Mouse (Mus musculus): Measurements from ENCODE around the gene Sp6. TPM values are rescaled to one million over a fixed set of nuclear protein-coding genes. Genes with fewer than 3 reads are reported as not detected.

The Sp6 gene
- total RNA-seq, 2 experiments from 2014 or later, result 0.37 TPM; not detected in 1

DNA sequence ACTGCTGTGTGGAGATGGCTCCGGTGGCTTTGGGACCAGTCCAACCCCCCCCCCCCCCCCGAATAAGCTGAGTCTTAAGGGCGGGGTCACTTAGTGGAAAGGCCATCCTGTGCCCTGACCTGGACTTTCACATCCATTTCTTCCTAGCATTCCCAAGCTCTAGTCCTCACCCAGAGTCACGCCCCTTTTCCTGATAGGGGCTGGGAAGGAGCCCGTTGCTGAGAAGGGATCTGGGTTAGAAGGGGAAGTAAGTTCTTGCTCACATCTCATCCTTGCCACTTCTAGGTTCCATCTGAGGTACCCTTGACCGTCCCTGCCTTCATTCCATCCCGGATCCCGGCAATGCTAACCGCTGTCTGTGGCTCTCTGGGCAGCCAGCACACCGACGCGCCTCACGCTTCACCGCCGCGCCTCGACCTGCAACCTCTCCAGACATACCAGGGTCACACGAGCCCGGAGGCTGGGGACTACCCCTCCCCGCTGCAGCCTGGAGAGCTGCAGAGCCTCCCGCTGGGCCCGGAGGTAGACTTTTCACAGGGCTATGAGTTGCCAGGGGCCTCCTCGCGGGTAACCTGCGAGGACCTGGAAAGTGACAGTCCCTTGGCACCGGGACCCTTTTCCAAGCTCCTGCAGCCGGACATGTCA lies 8.0 kb downstream of the Sp6 start:
- no peak for ATAC-seq (replicated peaks; ENCODE audit: poor library complexity, severe bottlenecking)

DNA sequence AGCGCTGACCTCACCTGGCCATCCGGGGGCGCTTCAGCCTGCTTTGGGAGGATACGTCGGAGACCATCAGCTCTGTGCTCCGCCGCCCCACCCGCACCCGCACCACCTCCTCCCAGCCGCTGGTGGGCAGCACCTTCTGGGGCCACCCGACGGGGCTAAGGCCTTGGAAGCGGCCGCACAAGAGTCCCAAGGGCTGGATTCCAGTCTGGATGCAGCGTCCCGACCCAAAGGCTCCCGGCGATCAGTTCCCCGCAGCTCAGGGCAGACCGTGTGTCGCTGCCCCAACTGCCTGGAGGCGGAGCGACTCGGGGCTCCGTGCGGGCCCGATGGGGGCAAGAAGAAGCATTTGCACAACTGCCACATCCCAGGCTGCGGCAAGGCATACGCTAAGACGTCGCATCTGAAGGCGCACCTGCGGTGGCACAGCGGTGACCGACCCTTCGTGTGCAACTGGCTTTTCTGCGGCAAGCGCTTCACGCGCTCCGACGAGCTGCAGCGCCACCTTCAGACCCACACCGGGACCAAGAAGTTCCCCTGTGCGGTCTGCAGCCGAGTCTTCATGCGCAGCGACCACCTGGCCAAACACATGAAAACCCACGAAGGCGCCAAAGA lies 8.8 kb downstream of the Sp6 start:
- peak; percentile 52 for ATAC-seq (replicated peaks; ENCODE audit: poor library complexity, severe bottlenecking)

DNA sequence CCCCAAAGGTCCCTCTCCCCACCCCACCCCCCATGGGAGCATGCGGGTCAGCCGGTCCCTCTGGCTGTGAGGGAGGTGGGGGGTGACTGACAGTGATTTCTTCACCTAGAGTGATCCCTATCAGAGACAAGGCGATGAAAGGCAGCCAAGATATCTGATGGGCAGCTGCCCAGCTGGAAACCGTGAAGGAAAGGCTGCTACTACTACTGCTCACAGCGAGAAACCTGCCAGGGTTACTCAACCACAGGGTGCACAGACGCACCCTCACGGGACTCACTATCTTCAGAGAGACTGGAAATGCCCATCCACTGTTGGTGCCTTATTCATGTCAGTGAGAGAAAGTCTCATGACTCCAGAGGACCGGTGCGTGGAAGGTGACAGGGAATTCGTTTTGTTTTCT lies 11.8 kb downstream of the Sp6 start:
- no peak for ATAC-seq (replicated peaks; ENCODE audit: poor library complexity, severe bottlenecking)

DNA sequence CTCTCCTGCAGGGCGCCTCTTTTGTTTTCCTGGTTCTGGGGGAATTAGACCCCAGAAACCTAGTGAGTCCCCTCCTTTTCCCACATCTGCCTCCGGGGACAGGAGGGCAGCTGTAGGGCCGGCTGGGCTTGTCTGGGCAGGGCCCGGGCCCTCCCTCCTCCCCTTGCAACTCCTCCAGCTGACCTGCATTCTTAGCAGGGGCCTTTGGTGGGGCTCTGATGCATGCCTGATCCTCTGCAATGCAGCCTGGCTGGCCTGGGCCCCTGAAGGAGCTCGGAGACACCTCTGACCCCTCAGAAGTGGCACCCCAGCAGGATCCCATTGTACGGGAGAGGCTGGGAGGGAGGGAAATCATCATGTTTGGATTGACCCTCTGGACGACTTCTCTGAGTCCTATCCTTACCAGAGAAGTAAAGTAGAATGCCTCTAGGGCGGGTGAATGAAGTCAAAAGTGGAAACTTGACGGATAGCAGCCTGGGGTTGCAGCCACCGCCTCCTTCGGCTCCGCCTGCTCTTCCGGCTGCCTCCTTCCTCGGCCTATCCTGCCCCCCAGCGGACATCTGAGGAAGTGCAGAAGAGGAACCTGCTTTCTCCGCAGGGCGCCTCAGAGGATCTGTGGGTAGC lies 12.6 kb downstream of the Sp6 start:
- peak; percentile 73 for ATAC-seq (replicated peaks; ENCODE audit: poor library complexity, severe bottlenecking)

DNA sequence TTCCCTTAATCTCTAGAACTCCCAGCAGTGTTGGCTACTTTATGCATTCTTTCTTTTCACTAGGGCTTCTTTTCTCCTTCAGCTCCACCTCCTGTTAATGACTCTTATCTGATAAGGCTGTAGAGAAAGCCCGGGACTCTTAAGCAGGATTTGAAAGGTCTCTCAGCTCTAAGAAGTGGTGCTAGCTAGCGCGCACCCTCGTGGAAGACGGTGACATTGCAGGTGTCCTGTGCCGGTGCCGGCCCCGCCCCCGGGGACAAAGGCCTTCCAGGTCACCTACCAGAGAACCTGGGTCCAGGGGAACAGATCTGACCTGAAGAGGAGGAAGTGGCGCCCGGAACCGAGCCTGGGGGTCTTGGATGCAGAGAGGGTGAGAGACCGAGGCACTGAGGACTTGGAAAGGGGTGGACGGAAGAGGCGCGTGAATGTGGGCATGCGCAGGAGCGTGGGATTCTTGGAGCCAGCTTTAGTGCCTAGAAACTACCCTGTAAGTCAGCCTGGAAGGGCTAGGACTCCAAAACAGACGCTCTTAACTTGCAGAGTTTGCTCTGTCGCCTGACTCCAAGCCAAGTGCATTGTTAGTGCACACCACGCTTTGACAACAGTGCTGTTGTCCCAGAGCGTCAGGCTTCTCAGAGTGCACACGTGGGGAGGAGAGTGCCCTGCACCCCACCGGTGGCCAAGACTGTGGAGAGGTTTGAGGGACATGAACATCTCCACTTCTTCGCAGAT lies 16.7 kb downstream of the Sp6 start, which contains the start of gene Scrn2:
Gene Scrn2 (plus strand): TSS at position 253 of the 732 bp plus-strand sequence.
- peak; percentile 87 for ATAC-seq (replicated peaks; ENCODE audit: poor library complexity, severe bottlenecking)

DNA sequence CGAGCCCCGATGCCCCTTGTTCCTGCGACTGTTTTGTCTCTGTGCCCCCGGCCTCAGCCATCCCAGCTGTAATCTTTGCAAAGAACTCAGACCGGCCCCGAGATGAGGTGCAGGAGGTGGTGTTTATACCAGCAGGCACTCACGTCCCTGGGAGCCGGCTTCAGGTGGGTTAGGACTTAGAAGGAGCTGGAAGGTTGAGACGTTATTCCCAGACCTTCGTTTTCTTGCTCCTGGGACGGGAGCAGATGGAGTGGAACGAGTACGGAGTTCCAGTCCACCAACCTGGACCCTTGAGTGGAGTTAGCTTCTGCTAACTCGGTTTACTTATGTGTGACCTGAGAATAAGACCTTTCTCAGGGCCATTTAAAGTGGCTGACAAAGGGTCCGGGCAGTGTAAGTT lies 17.2 kb downstream of the Sp6 start:
- no peak for ATAC-seq (replicated peaks; ENCODE audit: poor library complexity, severe bottlenecking)

DNA sequence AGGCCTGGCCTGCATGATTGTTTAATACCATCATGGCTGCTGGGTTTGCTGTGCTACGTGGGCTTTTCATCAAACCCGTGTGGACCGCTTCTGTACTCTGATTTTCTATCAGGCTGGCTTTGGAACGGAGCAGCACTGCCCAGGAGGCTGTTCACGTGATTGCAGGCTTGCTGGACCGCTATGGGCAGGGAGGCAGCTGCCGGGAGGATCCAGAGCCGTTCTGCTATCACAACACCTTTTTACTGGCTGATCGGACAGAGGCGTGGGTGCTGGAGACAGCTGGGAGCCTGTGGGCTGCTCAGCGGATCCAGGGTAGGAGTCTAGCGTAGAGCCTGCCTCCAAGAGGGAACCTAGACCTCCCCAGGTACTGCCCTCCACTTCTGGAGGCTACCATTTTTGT lies 18.8 kb downstream of the Sp6 start:
- no peak for ATAC-seq (replicated peaks; ENCODE audit: poor library complexity, severe bottlenecking)

DNA sequence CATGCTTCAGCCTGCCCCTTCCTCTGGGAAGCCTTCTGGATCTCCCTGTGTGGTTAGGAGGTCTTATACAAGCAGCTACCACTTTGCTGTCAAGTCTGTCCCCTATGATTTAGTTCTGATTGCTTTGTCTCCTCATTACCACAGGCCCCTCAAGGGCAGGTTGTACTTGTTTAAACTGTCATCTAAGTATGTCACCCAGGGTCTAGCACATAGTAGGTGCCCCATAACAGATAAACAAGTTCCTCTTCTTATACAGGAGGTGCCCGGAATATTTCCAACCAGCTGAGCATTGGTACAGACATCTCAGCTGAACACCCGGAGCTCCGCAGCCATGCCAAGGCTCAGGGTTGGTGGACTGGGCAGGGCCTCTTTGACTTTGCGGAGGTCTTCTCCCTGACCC lies 19.3 kb downstream of the Sp6 start:
- ATAC-seq (replicated peaks; ENCODE audit: poor library complexity, severe bottlenecking), result no peak

DNA sequence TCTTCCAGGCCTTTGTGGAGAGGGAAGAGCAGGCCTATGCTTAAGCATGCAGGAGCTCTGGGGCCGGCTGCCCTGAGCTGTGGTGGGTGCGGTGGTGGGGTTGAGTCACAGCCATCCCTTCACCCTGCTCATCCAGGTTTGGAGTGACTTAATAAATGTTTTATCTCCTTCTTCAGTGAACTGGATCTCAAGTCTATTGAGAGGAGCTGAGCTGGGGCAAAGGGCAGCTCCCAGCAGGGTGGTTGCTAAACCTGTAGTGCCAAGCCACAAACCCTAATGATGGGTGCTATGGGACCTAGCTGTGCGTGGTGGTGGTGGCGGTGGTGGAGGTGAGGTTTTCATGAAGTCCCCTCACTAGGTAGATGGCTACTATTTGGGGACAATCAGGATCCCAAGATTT lies 20.6 kb downstream of the Sp6 start:
- no peak for ATAC-seq (replicated peaks; ENCODE audit: poor library complexity, severe bottlenecking)

DNA sequence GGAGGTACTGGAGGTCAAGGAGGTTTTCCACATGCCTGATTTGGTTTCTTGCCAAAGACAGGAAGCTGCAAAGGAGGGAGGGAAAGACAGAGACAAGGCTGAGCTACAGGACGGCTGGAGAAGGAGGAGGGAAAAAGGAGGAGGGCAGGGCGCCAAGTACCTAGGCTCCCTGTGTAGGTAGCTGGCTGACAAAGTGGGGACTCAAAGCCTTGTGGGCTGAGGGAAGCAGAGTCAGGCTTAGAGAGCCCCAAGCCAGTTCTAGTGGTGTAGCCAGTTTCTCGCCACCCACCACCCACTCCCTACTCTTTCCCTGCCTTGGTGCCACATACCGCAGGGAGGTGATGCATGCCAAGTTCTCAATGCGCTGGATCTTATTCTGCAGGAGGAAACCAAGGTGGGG lies 22.9 kb downstream of the Sp6 start:
- no peak for ATAC-seq (replicated peaks; ENCODE audit: poor library complexity, severe bottlenecking)

DNA sequence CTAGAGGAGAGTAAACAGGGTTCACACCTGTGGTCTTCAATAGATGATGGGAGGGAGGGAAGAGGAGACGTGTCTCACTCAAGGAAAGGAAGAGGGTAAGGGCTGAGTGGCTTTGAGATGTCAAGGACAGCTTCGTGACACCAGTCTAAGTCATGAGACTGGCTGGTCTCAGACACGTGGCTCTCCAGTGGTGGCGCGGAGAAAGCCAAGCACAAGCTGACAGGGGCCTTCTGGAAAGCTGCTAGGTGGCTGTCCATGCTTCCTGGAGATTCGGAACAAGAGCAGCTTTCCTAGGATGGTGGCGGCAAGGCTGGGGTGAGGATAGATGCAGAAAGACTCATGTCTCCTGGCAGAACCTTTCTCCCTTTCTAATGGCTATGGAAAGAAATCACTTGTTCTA lies 25.7 kb downstream of the Sp6 start:
- no peak for ATAC-seq (replicated peaks; ENCODE audit: poor library complexity, severe bottlenecking)

DNA sequence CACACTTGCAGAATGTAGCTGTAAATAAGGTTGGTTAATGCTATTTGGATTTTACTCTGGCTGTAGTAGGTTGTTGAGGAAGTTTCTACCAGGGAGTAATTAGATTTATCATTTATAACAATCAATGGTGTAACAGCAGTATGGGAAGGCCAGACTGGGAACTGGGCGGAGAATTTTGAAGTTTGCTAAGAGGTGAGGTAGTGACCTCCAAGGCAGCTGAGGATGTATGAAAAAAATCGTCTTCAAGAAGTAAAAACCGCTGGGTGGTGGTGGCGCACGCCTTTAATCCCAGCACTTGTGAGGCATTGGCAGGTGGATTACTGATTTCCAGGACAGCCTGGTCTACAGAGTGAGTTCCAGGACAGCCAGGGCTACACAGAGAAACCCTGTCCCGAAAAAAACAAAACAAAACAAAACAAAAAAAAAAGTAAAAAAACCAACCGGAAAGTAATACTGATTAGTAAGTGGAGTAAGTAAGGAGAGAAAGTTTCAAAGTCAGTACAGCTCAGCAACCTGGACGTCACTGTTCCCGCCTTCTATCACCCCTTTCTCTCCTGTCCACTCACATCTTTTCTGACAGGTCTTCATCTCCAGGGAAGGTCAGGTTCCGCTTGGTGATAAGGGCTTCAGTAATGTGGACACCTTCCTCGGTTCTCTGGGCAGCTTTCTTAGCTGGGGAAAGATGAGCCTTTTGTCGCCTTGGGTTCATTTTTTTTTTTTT lies 27.3 kb downstream of the Sp6 start:
- ATAC-seq (replicated peaks; ENCODE audit: poor library complexity, severe bottlenecking), result no peak

DNA sequence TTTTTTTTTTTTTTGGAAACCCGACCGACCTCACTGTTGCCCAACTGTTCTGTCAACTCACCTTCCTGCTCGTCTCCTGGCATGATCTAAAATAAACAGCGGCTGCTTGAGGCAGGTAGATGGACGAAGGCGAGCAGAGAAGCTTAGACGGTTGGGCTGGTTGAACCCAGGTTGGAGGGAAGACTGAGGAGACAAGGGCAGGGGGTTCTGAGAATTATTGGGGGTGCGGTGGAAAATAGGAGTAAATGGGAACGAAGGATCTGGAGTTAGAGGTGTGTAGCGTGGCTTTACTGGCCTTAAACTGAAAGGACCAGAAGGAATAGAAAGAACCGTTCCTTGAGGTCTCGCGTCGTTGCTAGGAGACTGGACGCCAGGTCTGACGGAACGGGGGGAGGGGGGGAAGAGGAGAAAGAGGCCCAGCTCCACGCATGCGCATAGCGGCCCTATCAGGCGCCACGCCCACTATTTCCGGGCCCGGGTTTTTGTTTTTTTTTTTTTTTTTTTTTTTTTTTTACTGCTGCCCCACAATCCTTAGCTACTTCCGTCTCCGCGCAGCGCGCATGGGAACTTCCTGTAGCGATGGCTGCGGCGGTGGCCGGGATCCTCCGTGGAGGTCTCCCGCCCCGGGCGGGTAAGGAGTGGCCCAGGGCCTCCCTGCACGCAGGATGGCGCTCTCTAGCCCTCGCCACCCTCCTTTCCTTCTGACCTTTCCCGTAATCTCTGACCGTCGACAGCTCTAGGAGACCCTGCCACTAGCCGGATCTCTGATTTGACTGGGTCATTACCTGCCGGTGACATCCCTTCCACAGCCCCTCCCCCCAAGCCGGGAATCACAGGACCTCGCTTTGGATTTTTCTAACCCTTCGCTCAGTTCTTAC lies 28.1 kb downstream of the Sp6 start, which contains the start of the genes Lrrc46 and Mrpl10:
Gene Lrrc46 (minus strand): TSS at position 386 of the 878 bp plus-strand sequence.
Gene Mrpl10 (plus strand): TSS at position 539 of the 878 bp plus-strand sequence.
- ATAC-seq (replicated peaks; ENCODE audit: poor library complexity, severe bottlenecking), result peak; percentile 94

DNA sequence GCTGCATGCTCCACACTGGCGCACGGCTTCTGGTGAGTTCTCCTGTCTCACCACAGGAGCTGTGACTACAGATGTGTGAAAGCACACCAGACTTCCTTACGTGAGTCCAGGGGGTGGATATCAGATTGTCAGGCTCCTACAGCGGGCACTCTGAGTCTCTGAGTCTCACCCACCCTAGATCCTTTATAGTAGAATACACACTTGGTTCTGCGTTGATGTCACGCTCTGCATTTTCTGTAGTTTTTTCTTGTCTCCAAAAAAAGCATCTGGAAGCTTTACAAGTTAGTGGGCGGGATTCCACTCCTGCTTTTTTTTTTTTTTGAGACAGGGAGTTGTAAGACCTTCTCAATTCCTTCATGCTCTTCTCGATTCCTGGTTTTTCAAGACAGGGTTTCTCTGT lies 31.7 kb downstream of the Sp6 start:
- ATAC-seq (replicated peaks; ENCODE audit: poor library complexity, severe bottlenecking), result no peak

DNA sequence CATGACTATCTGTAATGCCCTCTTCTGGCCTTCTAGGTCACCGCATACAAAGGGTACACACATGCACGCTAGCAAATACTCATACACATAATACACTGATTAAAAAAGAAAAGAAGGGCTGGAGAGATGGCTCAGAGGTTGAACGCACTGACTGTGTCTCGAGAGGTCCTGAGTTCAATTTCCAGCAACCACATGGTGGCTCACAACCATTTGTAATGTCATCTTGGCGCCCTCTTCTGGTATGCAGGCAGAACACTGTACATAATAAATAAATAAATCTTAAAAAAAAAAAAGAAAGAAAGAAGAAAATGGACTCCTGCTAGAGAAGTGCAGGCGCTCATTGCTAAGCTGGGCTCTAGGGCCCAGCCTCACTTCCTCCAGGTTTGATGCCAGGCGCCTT lies 32.7 kb downstream of the Sp6 start:
- ATAC-seq (replicated peaks; ENCODE audit: poor library complexity, severe bottlenecking), result no peak

DNA sequence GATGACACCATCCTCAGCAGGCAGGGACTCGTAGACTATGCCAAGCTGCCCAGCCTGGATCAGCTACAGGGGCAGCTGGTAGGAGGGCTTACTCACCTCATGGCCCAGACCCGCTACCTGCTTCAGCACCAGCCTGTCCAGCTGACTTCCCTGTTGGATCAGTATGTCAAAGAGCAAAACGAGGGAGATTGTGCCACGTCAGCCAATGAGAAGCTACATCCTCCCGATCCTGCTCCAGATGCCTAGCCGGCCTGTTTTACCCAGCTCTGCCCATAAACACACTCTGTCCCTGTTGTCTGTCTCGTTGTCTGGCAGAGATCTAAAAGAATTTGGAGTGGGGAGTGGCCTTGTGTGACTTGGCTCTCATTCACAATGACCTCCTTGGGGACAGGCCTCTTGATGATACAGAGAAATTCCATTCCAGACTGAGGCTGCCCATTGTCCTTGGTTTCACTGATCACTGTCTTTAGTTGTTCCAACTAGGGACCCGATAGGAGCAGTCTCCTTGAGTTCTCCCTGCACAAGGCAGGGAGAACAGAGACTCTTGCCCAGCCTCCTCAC lies 35.0 kb downstream of the Sp6 start:
- ATAC-seq (replicated peaks; ENCODE audit: poor library complexity, severe bottlenecking), result no peak

DNA sequence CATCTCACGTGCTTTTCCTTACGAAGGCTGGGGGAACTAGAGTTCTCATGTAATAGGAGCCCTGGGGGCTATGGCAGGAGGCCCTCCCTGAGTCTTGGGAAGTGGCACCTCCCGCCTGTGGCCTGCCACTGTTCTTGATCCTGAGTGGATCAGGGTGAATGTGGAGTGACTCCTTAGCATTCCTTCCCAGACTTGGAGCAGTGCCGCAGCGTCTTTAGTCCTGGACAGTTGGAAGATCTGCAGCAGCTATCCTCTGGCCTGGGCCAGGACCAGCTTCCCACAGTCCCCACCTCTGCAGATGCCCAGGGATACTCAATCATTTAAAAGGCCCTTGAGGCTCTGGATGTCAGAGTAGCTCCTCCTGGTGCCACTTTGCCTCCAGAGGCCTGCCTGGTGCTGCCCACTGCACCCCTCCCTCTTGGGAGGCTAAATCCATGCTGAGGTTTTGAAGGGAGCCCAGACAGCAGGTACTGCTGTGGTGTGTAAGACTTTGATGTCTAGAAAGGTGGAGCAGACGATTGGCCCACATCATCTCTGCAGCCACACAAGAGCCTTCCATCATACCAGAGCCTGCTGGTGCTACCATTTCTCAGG lies 36.4 kb downstream of the Sp6 start:
- no peak for ATAC-seq (replicated peaks; ENCODE audit: poor library complexity, severe bottlenecking)

DNA sequence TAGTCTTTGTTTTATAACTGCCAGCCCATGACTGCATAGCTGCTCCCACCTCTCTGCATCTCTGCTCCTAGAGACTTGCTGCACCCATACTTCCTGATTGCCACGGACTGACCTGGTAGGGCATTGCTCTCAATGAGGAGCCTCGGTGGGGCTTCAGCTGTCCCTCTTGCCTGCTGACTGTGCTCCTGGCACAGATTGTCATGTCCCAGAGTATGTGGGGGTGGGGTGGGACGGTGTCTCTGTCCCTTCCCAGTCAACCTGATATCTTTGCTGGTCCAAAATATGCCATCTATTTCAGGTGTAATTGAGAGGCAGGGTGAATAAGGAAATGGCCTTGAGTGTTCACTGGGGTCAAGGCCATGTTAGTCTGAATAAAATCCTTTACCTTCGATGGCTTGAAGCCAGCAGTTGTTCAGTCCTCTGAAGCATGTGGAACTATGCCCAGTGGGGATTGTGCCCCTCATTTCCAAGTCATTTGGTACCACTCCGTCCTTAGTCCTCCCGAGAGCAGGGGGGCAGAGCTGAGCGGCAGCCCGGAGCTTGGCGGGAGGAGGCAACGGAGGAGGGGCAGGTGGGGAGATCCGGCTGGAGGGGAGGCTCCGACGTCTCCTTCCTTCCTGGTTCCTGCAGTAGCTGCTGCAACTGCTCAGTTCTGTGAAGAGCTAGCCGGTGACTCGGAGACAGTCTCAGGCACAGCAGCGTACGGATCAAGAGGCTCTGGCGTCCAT lies 37.2 kb downstream of the Sp6 start, which contains the start of gene Osbpl7:
Gene Osbpl7 (plus strand): TSS at position 413 of the 728 bp plus-strand sequence.
- ATAC-seq (replicated peaks; ENCODE audit: poor library complexity, severe bottlenecking), result peak; percentile 82
